Mouse (Mus musculus) spleen, adult 2 months (tissue): ENCODE results near the gene Slc24a4.

Experiments
- CTCF ChIP-seq: fragments of 200-500 bp; IDR thresholded peaks from 2 replicates; pipeline ENCODE4 v1.5.1; 2011; ENCODE audit warnings: mild to moderate bottlenecking, inconsistent platforms; ENCODE audit not compliant: insufficient read depth, insufficient read length, insufficient replicate concordance; ENCODE audit errors: extremely low read depth
- POLR2A ChIP-seq: fragments of 200-500 bp; IDR thresholded peaks from 2 replicates; pipeline ENCODE4 v1.6.1; 2011; ENCODE audit warnings: low read depth, low read length, inconsistent platforms

DNA sequence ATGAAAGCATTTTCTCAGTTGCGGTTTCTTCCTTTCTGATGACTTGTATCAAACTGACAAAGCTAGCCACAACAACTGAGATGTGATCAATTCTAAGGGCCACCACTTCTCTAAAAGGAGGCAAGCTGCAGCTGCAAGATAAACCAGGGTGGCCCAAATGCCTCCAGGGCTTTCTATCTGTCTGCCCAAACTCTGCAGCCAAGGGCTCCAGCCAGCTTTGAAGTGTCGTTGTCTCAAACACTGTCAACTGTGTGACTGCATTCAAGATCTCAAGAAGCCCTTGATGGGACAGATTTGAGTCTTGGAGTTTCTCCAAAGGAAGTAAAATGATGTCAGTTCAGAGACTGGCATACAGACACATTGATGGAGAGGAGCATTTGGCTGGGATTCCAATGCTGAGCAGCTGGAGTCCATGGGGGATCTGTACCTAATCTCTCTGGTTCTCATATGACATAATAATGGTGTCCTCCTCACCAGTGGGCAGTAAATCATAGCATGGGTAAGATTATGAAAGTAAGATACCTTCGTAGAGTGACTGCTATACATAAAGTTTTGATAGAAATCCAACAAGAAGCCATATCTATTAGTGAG is 130.1 kb downstream of the Slc24a4 start:
- no peak for TF ChIP-seq POLR2A
- TF ChIP-seq CTCF, result no peak
